Mouse (Mus musculus) E14TG2a.4 (cell line): Measurements from ENCODE around the gene Cgnl1.

Source experiments
- CTCF ChIP-seq: conservative IDR thresholded peaks from 2 replicates; pipeline ENCODE4 v1.5.1; 2014; ENCODE audit warnings: low read length
- NANOG ChIP-seq: IDR thresholded peaks from 2 replicates; pipeline ENCODE4 v1.6.1; 2014; ENCODE audit warnings: borderline replicate concordance, low read length, mixed read lengths
- POU5F1 ChIP-seq: IDR thresholded peaks from 2 replicates; pipeline ENCODE4 v1.6.1; 2014; ENCODE audit warnings: low read length, borderline replicate concordance

- TF ChIP-seq CTCF (no peak), NANOG (no peak), POU5F1 (no peak)
These were observed 1.7 kb downstream of the Cgnl1 start for GRCm38 (mm10) chr9:71769701-71770100.
